Mouse (Mus musculus) MEL (cell line): ENCODE measurements at regions not wholly inside any gene's neighbourhood (a gene's known extent, or its start where the extent isn't known, plus 50 kb on each side); places are given as distances from the start of the nearest gene placed in this dataset.

Source experiments
- DNase-seq: peaks from one replicate; pipeline ENCODE4 v3.0.0; 2011; ENCODE audit warnings: low read depth, low spot score
- H3K27ac ChIP-seq: 2 replicates; pipeline ENCODE4 v1.5.1; 2012; ENCODE audit warnings: low read depth, mild to moderate bottlenecking, control low read depth, low read length, moderate library complexity; ENCODE audit not compliant: control insufficient read depth
- H3K27me3 ChIP-seq, 2 experiments: fragments of 150-350 bp in 1 of 2; sonication (generic) in 1 of 2; 2 replicates each; pipeline ENCODE4 v1.6.1; 2012; ENCODE audit warnings: low read length in 2 of 2, mild to moderate bottlenecking in 2 of 2, improper control_type of control experiment in 1 of 2, moderate library complexity in 1 of 2; ENCODE audit not compliant: insufficient read depth in 2 of 2, control insufficient read depth in 1 of 2
- H3K36me3 ChIP-seq, 2 experiments: 2 replicates each; pipeline ENCODE4 v1.6.1; 2012 to 2014; ENCODE audit warnings: low read length in 2 of 2, improper control_type of control experiment in 1 of 2, inconsistent platforms in 1 of 2, mild to moderate bottlenecking in 1 of 2; ENCODE audit not compliant: insufficient read depth in 2 of 2, control insufficient read depth in 1 of 2
- H3K4me1 ChIP-seq, 2 experiments: fragments of 150-350 bp in 1 of 2; sonication (generic) in 1 of 2; 2 replicates each; pipeline ENCODE4 v1.6.1; 2012; ENCODE audit warnings: low read length in 2 of 2, improper control_type of control experiment in 1 of 2, mild to moderate bottlenecking in 1 of 2; ENCODE audit not compliant: insufficient read depth in 2 of 2, control insufficient read depth in 1 of 2
- H3K4me3 ChIP-seq, 2 experiments: fragments of 150-350 bp in 1 of 2; sonication (generic) in 1 of 2; 2 replicates each; pipeline ENCODE4 v1.5.1; 2012; ENCODE audit warnings: low read depth in 2 of 2, low read length in 2 of 2, mild to moderate bottlenecking in 2 of 2, moderate library complexity in 2 of 2, control low read depth in 1 of 2, improper control_type of control experiment in 1 of 2; ENCODE audit not compliant: control insufficient read depth in 1 of 2, insufficient read depth in 1 of 2
- H3K79me2 ChIP-seq: 2 replicates; pipeline ENCODE4 v1.6.1; 2012; ENCODE audit warnings: mild to moderate bottlenecking, low read length, moderate library complexity; ENCODE audit not compliant: control insufficient read depth, poor library complexity, insufficient read depth
- H3K9ac ChIP-seq: 2 replicates; pipeline ENCODE4 v1.6.1; 2012; ENCODE audit warnings: low read depth, mild to moderate bottlenecking, control low read depth, low read length, moderate library complexity; ENCODE audit not compliant: control insufficient read depth, poor library complexity, severe bottlenecking
- H3K9me3 ChIP-seq: fragments of 150-350 bp; sonication (generic); replicated peaks from 2 replicates; pipeline ENCODE4 v1.6.1; 2012; ENCODE audit warnings: mild to moderate bottlenecking, low read length, improper control_type of control experiment, moderate library complexity; ENCODE audit not compliant: insufficient read depth
- BHLHE40 ChIP-seq: IDR thresholded peaks from 2 replicates; pipeline ENCODE4 v1.6.1; 2012; ENCODE audit warnings: low read depth, mild to moderate bottlenecking, inconsistent platforms, low read length, improper control_type of control experiment, borderline replicate concordance
- CHD1 ChIP-seq: IDR thresholded peaks from 2 replicates; pipeline ENCODE4 v1.6.1; 2012; ENCODE audit warnings: low read depth, mild to moderate bottlenecking, inconsistent platforms, low read length, improper control_type of control experiment
- GATA1 ChIP-seq: IDR thresholded peaks from 2 replicates; pipeline ENCODE4 v1.6.1; 2011; ENCODE audit warnings: low read depth, low read length, improper control_type of control experiment
- HCFC1 ChIP-seq: IDR thresholded peaks from 2 replicates; pipeline ENCODE4 v1.6.1; 2012; ENCODE audit warnings: low read depth, mild to moderate bottlenecking, inconsistent platforms, low read length, improper control_type of control experiment, moderate library complexity
- KAT2A ChIP-seq: conservative IDR thresholded peaks from 2 replicates; pipeline ENCODE4 v1.6.1; 2012; ENCODE audit warnings: low read depth, low read length, improper control_type of control experiment, inconsistent platforms
- MAX ChIP-seq: IDR thresholded peaks from 2 replicates; pipeline ENCODE4 v1.6.1; 2011; ENCODE audit warnings: low read length, improper control_type of control experiment
- MEF2A ChIP-seq: IDR thresholded peaks from 2 replicates; pipeline ENCODE4 v1.6.1; 2014; ENCODE audit warnings: low read depth, mild to moderate bottlenecking, inconsistent platforms, low read length, improper control_type of control experiment; ENCODE audit not compliant: poor library complexity, insufficient replicate concordance, severe bottlenecking; ENCODE audit errors: extremely low read depth
- MXI1 ChIP-seq: IDR thresholded peaks from 2 replicates; pipeline ENCODE4 v1.6.1; 2011; ENCODE audit warnings: mild to moderate bottlenecking, low read depth, low read length, improper control_type of control experiment
- NELFE ChIP-seq: IDR thresholded peaks from 2 replicates; pipeline ENCODE4 v1.6.1; 2011; ENCODE audit warnings: low read depth, low read length, improper control_type of control experiment
- POLR2A ChIP-seq, 2 experiments: IDR thresholded peaks; 2 replicates each; pipeline ENCODE4 v1.6.1; 2011 to 2012; ENCODE audit warnings: low read length in 2 of 2, mild to moderate bottlenecking in 2 of 2, control low read depth in 1 of 2, improper control_type of control experiment in 1 of 2, low read depth in 1 of 2, moderate library complexity in 1 of 2; ENCODE audit not compliant: control insufficient read depth in 1 of 2, insufficient read depth in 1 of 2, poor library complexity in 1 of 2
- POLR2AphosphoS2 ChIP-seq: IDR thresholded peaks from 2 replicates; pipeline ENCODE4 v1.6.1; 2011; ENCODE audit warnings: low read length, improper control_type of control experiment
- RAD21 ChIP-seq: IDR thresholded peaks from 2 replicates; pipeline ENCODE4 v1.6.1; 2011; ENCODE audit warnings: mild to moderate bottlenecking, low read depth, low read length, improper control_type of control experiment
- RCOR1 ChIP-seq: IDR thresholded peaks from 2 replicates; pipeline ENCODE4 v1.6.1; 2012; ENCODE audit warnings: low read depth, mild to moderate bottlenecking, inconsistent platforms, low read length, improper control_type of control experiment
- SMC3 ChIP-seq: IDR thresholded peaks from 2 replicates; pipeline ENCODE4 v1.6.1; 2011; ENCODE audit warnings: low read depth, low read length, improper control_type of control experiment
- TBP ChIP-seq: IDR thresholded peaks from 2 replicates; pipeline ENCODE4 v1.8.0; 2011; ENCODE audit warnings: low read depth, low read length, improper control_type of control experiment
- USF2 ChIP-seq, 2 experiments: IDR thresholded peaks; 2 replicates each; pipeline ENCODE4 v1.6.1; 2011 to 2012; ENCODE audit warnings: improper control_type of control experiment in 2 of 2, low read length in 2 of 2, borderline replicate concordance in 1 of 2, inconsistent platforms in 1 of 2, low read depth in 1 of 2, mild to moderate bottlenecking in 1 of 2; ENCODE audit not compliant: insufficient read depth in 1 of 2
- ZC3H11A ChIP-seq: IDR thresholded peaks from 2 replicates; pipeline ENCODE4 v1.6.1; 2012; ENCODE audit warnings: low read depth, mild to moderate bottlenecking, inconsistent platforms, low read length, improper control_type of control experiment
- ZKSCAN1 ChIP-seq: IDR thresholded peaks from 2 replicates; pipeline ENCODE4 v1.6.1; 2012; ENCODE audit warnings: low read depth, mild to moderate bottlenecking, inconsistent platforms, low read length, improper control_type of control experiment, moderate library complexity
- ZMIZ1 ChIP-seq: IDR thresholded peaks from 2 replicates; pipeline ENCODE4 v1.6.1; 2012; ENCODE audit warnings: low read depth, mild to moderate bottlenecking, inconsistent platforms, low read length, improper control_type of control experiment, moderate library complexity

GRCm38 (mm10) chr10:67713098-67713497, 164.3 kb upstream of the Ado start:
- no peaks in the 10 kb centered on the region for H3K9me3 ChIP-seq
- H3K9ac ChIP-seq: no peak overlapping the region
- H3K27me3 ChIP-seq: no peaks in the 10 kb centered on the region; a peak in 1 of 4 replicates
- no peak overlapping the region for H3K27ac ChIP-seq
- H3K36me3 ChIP-seq: no peaks in the 10 kb centered on the region
- H3K4me3 ChIP-seq: no peak overlapping the region
- H3K79me2 ChIP-seq: no peaks in the 10 kb centered on the region
- no peak for DNase-seq
- H3K4me1 ChIP-seq: no peaks in the 10 kb centered on the region
- no peak for TF ChIP-seq RAD21

GRCm38 (mm10) chr10:67712665-67713064, 163.9 kb upstream of the Ado start:
- Histone ChIP-seq H3K9ac (no peak overlapping the region), H3K4me3 (no peak overlapping the region), H3K4me1 (no peaks in the 10 kb centered on the region), H3K9me3 (no peaks in the 10 kb centered on the region), H3K79me2 (no peaks in the 10 kb centered on the region), H3K36me3 (no peaks in the 10 kb centered on the region), H3K27ac (no peak overlapping the region), H3K27me3 (no peaks in the 10 kb centered on the region; a peak in 1 of 4 replicates)
- no peak for TF ChIP-seq RCOR1
- no peak for TF ChIP-seq POLR2AphosphoS2
- no peak for TF ChIP-seq MXI1
- no peak for TF ChIP-seq BHLHE40
- no peak for TF ChIP-seq HCFC1
- TF ChIP-seq ZC3H11A: no peak
- TF ChIP-seq GATA1: no peak
- TF ChIP-seq USF2 (IDR thresholded peaks at IDR 0.05; ENCODE audit: borderline replicate concordance in 1 of 2, insufficient read depth in 1 of 2, low read depth in 1 of 2, low read length in 2 of 2): no peak
- no peak for TF ChIP-seq KAT2A
- TF ChIP-seq NELFE: no peak
- no peak for TF ChIP-seq MAX
- TF ChIP-seq TBP: no peak
- TF ChIP-seq MEF2A: no peak
- no peak for DNase-seq

- DNase-seq: no peak
- Histone ChIP-seq H3K9me3 (no peaks in the 10 kb centered on the region), H3K79me2 (no peaks in the 10 kb centered on the region), H3K4me1 (no peaks in the 10 kb centered on the region), H3K27ac (no peak overlapping the region), H3K9ac (no peak overlapping the region), H3K27me3 (no peaks in the 10 kb centered on the region; a peak in 1 of 4 replicates), H3K36me3 (no peaks in the 10 kb centered on the region), H3K4me3 (no peak overlapping the region)
- TF ChIP-seq HCFC1: no peak
- no peak for TF ChIP-seq BHLHE40
- TF ChIP-seq POLR2A (IDR thresholded peaks at IDR 0.05; ENCODE audit: control insufficient read depth in 1 of 2, insufficient read depth in 1 of 2, low read depth in 1 of 2, low read length in 2 of 2, poor library complexity in 1 of 2): no peak
- TF ChIP-seq ZKSCAN1: no peak
- TF ChIP-seq CHD1: no peak
- no peak for TF ChIP-seq SMC3
- no peak for TF ChIP-seq TBP
- no peak for TF ChIP-seq MEF2A
- TF ChIP-seq MAX: no peak
- TF ChIP-seq ZMIZ1: no peak
- no peak for TF ChIP-seq POLR2AphosphoS2
- no peak for TF ChIP-seq GATA1
Measured at GRCm38 (mm10) chr10:67711961-67712360, 163.2 kb upstream of the Ado start.
